Mouse (Mus musculus) heart, embryonic 14.5 days (tissue): ENCODE results near the gene Tpcn2. TPM values are rescaled to one million over a fixed set of nuclear protein-coding genes. Genes with fewer than 3 reads are reported as not detected.

Source experiments
- ATAC-seq: fragments of 200-750 bp; cut with Nextera tagmentation; 2 replicates; pipeline ENCODE4 v1.8.0; 2017; ENCODE audit warnings: low read depth, moderate TSS enrichment; ENCODE audit not compliant: insufficient number of reproducible peaks, insufficient read depth, low FRiP score
- H3K27ac ChIP-seq, 2 experiments: fragments of 200-500 bp in 1 of 2; fragments of 300-500 bp in 1 of 2; sonication (generic) in 1 of 2; replicated peaks in 1 of 2; 2 replicates each; pipeline ENCODE4 v1.5.1; 2012 to 2014; ENCODE audit warnings: low read depth in 2 of 2, low read length in 2 of 2, control low read depth in 1 of 2, mild to moderate bottlenecking in 1 of 2, mixed read lengths in 1 of 2; ENCODE audit not compliant: control insufficient read depth in 1 of 2, insufficient read depth in 1 of 2
- H3K27me3 ChIP-seq: fragments of 300-500 bp; sonication (generic); 2 replicates; pipeline ENCODE4 v1.6.1; 2014; ENCODE audit warnings: mild to moderate bottlenecking, low read length, control low read depth; ENCODE audit not compliant: control insufficient read depth, insufficient read depth
- H3K36me3 ChIP-seq: fragments of 300-500 bp; sonication (generic); 2 replicates; pipeline ENCODE4 v1.6.1; 2014; ENCODE audit warnings: mild to moderate bottlenecking, control low read depth, low read length, mixed read lengths; ENCODE audit not compliant: control insufficient read depth, insufficient read depth
- H3K4me1 ChIP-seq, 2 experiments: fragments of 200-500 bp in 1 of 2; fragments of 300-500 bp in 1 of 2; sonication (generic) in 1 of 2; 2 replicates each; pipeline ENCODE4 v1.6.1; 2012 to 2014; ENCODE audit warnings: low read length in 2 of 2, control low read depth in 1 of 2, mixed read lengths in 1 of 2; ENCODE audit not compliant: control insufficient read depth in 2 of 2, insufficient read depth in 2 of 2
- H3K4me2 ChIP-seq: fragments of 300-500 bp; sonication (generic); 2 replicates; pipeline ENCODE4 v1.6.1; 2014; ENCODE audit warnings: mild to moderate bottlenecking, low read length
- H3K4me3 ChIP-seq, 2 experiments: fragments of 200-500 bp in 1 of 2; fragments of 300-500 bp in 1 of 2; sonication (generic) in 1 of 2; 2 replicates each; pipeline ENCODE4 v1.5.1; 2012 to 2014; ENCODE audit warnings: low read length in 2 of 2, mild to moderate bottlenecking in 2 of 2, control low read depth in 1 of 2, low read depth in 1 of 2, moderate library complexity in 1 of 2; ENCODE audit not compliant: control insufficient read depth in 1 of 2, insufficient read depth in 1 of 2
- H3K9ac ChIP-seq: fragments of 300-500 bp; sonication (generic); 2 replicates; pipeline ENCODE4 v1.6.1; 2014; ENCODE audit warnings: mild to moderate bottlenecking, low read length
- H3K9me3 ChIP-seq: fragments of 300-500 bp; sonication (generic); 2 replicates; pipeline ENCODE4 v1.6.1; 2016; ENCODE audit warnings: low read length, control low read depth; ENCODE audit not compliant: control insufficient read depth
- WGBS: fragments of 180-500 bp; shearing (Covaris S2); extraction: QIAGEN DNeasy Blood & Tissue Kit; methylation state at CpG from one replicate; pipeline ENCODE4 v1.1.7; 2014; 5-methylcytosine and 5-hydroxymethylcytosine counted together
- polyA plus RNA-seq: library from polyadenylated mRNA; unstranded; fragments of >200 nt; fragmentation: Nextera tagmentation; extraction: Ambion mirVana; gene quantifications from 2 replicates; pipeline ENCODE4 v1.2.1, GENCODE M21; 2014

Tpcn2 gene
- polyA plus RNA-seq, 1 experiment from 2014 or later = 2.4 TPM

DNA sequence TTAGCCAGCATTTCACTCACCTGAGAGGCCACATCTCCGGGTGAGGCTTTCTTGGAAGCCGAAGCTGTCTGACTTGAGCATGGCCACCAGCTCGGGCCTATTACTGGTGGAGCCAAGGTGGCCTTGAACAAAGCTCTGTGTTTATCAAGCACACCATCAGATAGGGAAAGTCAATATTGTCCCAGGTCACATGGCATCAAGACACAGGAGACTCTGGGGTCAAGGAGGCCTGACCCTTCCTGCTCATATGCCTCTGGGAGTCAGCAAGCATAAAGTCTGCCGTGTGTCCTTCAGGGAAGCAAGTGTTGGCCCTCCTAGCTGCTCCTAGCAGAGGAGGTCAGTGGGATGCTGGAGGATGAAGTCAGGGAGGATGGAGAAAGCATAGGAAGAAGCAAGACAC is 75.8 kb downstream of the Tpcn2 start, which contains the start of gene 1810010D01Rik:
Gene 1810010D01Rik (minus strand): TSS at position 114 of the 400 bp plus-strand sequence.
- Histone ChIP-seq H3K4me3 (no peak within 1 kb of the TSS), H3K27me3 (no peaks in the 10 kb centered on the region), H3K4me1 (peaks cover 26 to 37% of the 10 kb centered on the region in 2 experiments), H3K9ac (peak within 1 kb of the TSS; percentile 75), H3K9me3 (no peaks in the 10 kb centered on the region), H3K36me3 (no peaks in the 10 kb centered on the region), H3K4me2 (no peak within 1 kb of the TSS), H3K27ac (peak within 1 kb of the TSS; percentile 90 to 94)
- no peak for ATAC-seq
- 84% methylated on average over 4 of the region's 4 CpGs for whole genome bisulfite sequencing

DNA sequence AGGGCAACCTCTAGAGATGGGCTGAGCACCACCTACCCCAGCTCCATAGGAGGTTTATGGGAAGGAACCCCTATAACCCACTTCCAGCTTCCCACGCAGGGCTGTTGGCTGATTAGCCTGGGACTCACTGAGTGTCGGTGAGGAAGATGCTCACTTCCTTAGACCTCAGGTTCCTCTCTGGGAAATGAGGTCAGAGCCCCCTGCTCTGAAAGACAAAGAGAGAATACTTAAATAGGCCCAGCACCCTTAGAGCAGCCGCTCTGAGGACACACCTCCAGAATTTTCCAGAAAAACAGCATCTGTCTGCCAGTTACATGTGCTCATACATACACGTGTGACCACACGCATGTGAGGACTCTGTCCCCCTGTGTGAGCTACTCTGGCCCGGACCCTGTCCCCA is 77.0 kb downstream of the Tpcn2 start:
- H3K9ac ChIP-seq = peak overlapping the region; percentile 75
- peak overlapping the region; percentile 50 for H3K4me2 ChIP-seq
- no peak overlapping the region for H3K4me3 ChIP-seq
- no peaks in the 10 kb centered on the region for H3K27me3 ChIP-seq
- H3K4me1 ChIP-seq = peaks cover 23 to 30% of the 10 kb centered on the region in 2 experiments
- H3K27ac ChIP-seq = peak overlapping the region; percentile 90 to 94
- no peak for ATAC-seq
- WGBS = 66% methylated on average over 6 of the region's 6 CpGs
- no peaks in the 10 kb centered on the region for H3K9me3 ChIP-seq
- H3K36me3 ChIP-seq = no peaks in the 10 kb centered on the region

GRCm38 (mm10) chr7:145206056-145206610 is 77.7 kb downstream of the Tpcn2 start:
- peak overlapping the region; percentile 90 to 94 for H3K27ac ChIP-seq
- ATAC-seq = peak; percentile 87
- no peaks in the 10 kb centered on the region for H3K36me3 ChIP-seq
- no peaks in the 10 kb centered on the region for H3K27me3 ChIP-seq
- peak overlapping the region; percentile 50 for H3K4me2 ChIP-seq
- WGBS = 2% methylated on average over 33 of the region's 34 CpGs
- peak overlapping the region; percentile 75 for H3K9ac ChIP-seq
- H3K4me1 ChIP-seq = peaks cover 20 to 25% of the 10 kb centered on the region in 2 experiments
- 0 out of 2 replicates have a peak, but pooled peaks cover 4% of the 10 kb centered on the region for H3K9me3 ChIP-seq
- peak overlapping the region; percentile 6 to 8; a peak in 2 of 4 replicates for H3K4me3 ChIP-seq

- WGBS = 78% methylated on average over 4 of the region's 4 CpGs
- no peak for ATAC-seq
Observed at GRCm38 (mm10) chr7:145205363-145205902, 78.4 kb downstream of the Tpcn2 start.

GRCm38 (mm10) chr7:145199711-145200110 is 84.1 kb downstream of the Tpcn2 start:
- H3K4me2 ChIP-seq = no peak overlapping the region
- peaks cover 35 to 41% of the 10 kb centered on the region in 2 experiments for H3K4me1 ChIP-seq
- H3K27ac ChIP-seq = peak overlapping the region; percentile 26 to 95; a peak in 2 of 4 replicates
- H3K27me3 ChIP-seq = no peaks in the 10 kb centered on the region
- no peak for ATAC-seq
- H3K9ac ChIP-seq = no peak overlapping the region
- H3K9me3 ChIP-seq = 0 out of 2 replicates have a peak, but pooled peaks cover 4% of the 10 kb centered on the region
- no peak overlapping the region for H3K4me3 ChIP-seq
- WGBS = 54% methylated on average over 2 of the region's 2 CpGs
- no peaks in the 10 kb centered on the region for H3K36me3 ChIP-seq

More at GRCm38 (mm10) chr7:145205363-145205902, 78.4 kb downstream of the Tpcn2 start:
- H3K4me3 ChIP-seq = no peak overlapping the region
- H3K4me1 ChIP-seq = peaks cover 20 to 24% of the 10 kb centered on the region in 2 experiments
- 0 out of 2 replicates have a peak, but pooled peaks cover 4% of the 10 kb centered on the region for H3K9me3 ChIP-seq
- peak overlapping the region; percentile 90 to 94 for H3K27ac ChIP-seq
- H3K36me3 ChIP-seq = no peaks in the 10 kb centered on the region
- H3K27me3 ChIP-seq = no peaks in the 10 kb centered on the region
- peak overlapping the region; percentile 75 for H3K9ac ChIP-seq
- H3K4me2 ChIP-seq = 0 out of 2 replicates have a peak overlapping the region, but pooled peaks have one; percentile 50

DNA sequence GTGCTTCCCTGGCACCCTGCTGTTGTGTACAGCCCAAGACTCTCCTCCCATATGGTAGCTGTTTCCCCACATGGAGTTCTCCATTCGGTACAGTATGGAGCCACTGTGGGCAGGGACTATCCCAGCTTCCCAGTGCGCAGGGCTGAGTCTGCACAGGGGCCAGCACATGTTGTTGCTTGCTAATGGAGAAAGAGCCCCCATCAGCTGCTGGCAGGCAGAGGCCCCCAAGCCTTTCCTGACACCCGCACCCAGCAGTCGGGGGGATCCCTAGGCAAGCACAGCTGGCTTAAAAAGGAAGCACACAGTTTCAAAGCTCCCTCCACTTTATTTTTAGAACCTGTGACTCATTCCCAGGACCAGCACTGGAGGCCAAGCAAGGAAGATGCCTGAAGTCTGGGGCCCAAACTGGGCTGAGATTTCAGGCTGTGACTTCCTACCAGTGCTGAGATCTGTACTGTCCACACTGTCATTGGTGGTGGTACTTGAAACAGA is 85.5 kb downstream of the Tpcn2 start:
- ATAC-seq = peak; percentile 83
- Histone ChIP-seq H3K4me3 (no peak overlapping the region), H3K36me3 (no peaks in the 10 kb centered on the region), H3K9me3 (0 out of 2 replicates have a peak, but pooled peaks cover 4% of the 10 kb centered on the region), H3K27ac (peak overlapping the region; percentile 92 to 95), H3K9ac (peak overlapping the region; percentile 48; the same call in 1 of the 2 replicates), H3K4me2 (peak overlapping the region; percentile 7), H3K27me3 (no peaks in the 10 kb centered on the region), H3K4me1 (peaks cover 45 to 51% of the 10 kb centered on the region in 2 experiments)
- 9% methylated on average over 4 of the region's 4 CpGs for WGBS

DNA sequence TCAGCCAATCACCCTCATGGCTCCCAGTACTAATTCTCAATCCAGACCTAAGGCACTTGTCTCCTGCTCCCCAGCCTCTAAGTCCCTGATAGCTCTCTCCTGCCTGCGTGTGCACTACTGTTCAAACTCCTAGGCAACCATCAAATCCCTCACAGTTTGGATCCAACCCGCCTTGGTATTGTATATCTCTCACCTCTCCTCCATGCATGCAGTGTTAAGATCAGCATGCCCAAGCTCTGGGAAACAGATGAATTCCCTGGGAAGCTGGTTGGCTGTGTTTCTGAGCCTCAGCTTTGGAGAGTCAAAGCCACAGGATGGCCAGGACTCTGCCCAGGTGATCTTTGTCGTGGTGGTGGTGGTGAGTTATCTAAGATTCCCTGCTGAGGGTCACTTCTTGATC is 86.1 kb downstream of the Tpcn2 start:
- Histone ChIP-seq H3K4me3 (no peak overlapping the region), H3K9ac (peak overlapping the region; percentile 48; the same call in 1 of the 2 replicates), H3K4me1 (peaks cover 45 to 51% of the 10 kb centered on the region in 2 experiments), H3K27me3 (no peaks in the 10 kb centered on the region), H3K36me3 (no peaks in the 10 kb centered on the region), H3K27ac (peak overlapping the region; percentile 92 to 95), H3K4me2 (peak overlapping the region; percentile 7; the same call in 1 of the 2 replicates), H3K9me3 (0 out of 2 replicates have a peak, but pooled peaks cover 4% of the 10 kb centered on the region)
- 41% methylated on average over 3 of the region's 3 CpGs for WGBS
- ATAC-seq = no peak
